Mouse (Mus musculus) midbrain, embryonic 11.5 days (tissue): ENCODE data around the gene Gpld1. TPM values are rescaled to one million over a fixed set of nuclear protein-coding genes. Genes with fewer than 3 reads are reported as not detected.
A peak's percentile ranks its signal among the peaks of the same experiment; 100 is the strongest.
"Not testable (repeated sequence)": the region's sequence is repeated elsewhere in the genome, so short reads cannot be mapped to it uniquely, and the experiment has no call there.

Experiments
- ATAC-seq: fragments of 200-750 bp; cut with Nextera tagmentation; 2 replicates; pipeline ENCODE4 v1.8.0; 2017; ENCODE audit warnings: moderate TSS enrichment, moderate library complexity; ENCODE audit not compliant: low FRiP score
- DNase-seq: peaks from one replicate; pipeline ENCODE4 v3.0.0; 2015; ENCODE audit warnings: low spot score; ENCODE audit errors: missing footprints
- H3K27ac ChIP-seq: fragments of 300-500 bp; sonication (generic); 2 replicates; pipeline ENCODE4 v1.5.1; 2014; ENCODE audit warnings: low read depth, low read length
- H3K27me3 ChIP-seq: fragments of 300-500 bp; sonication (generic); 2 replicates; pipeline ENCODE4 v1.6.1; 2014; ENCODE audit warnings: mild to moderate bottlenecking, low read length, moderate library complexity, mixed read lengths; ENCODE audit not compliant: control insufficient read depth, insufficient read depth
- H3K36me3 ChIP-seq: fragments of 300-500 bp; sonication (generic); 2 replicates; pipeline ENCODE4 v1.6.1; 2014; ENCODE audit warnings: mild to moderate bottlenecking, low read length, moderate library complexity, mixed read lengths; ENCODE audit not compliant: control insufficient read depth, insufficient read depth
- H3K4me1 ChIP-seq: fragments of 300-500 bp; sonication (generic); 2 replicates; pipeline ENCODE4 v1.6.1; 2014; ENCODE audit warnings: low read length; ENCODE audit not compliant: control insufficient read depth, insufficient read depth
- H3K4me2 ChIP-seq: fragments of 300-500 bp; sonication (generic); 2 replicates; pipeline ENCODE4 v1.6.1; 2014; ENCODE audit warnings: mild to moderate bottlenecking, moderate library complexity
- H3K4me3 ChIP-seq: fragments of 300-500 bp; sonication (generic); 2 replicates; pipeline ENCODE4 v1.5.1; 2014; ENCODE audit warnings: low read depth, low read length
- H3K9ac ChIP-seq: fragments of 300-500 bp; sonication (generic); 2 replicates; pipeline ENCODE4 v1.6.1; 2014; ENCODE audit warnings: low read length
- H3K9me3 ChIP-seq: fragments of 300-500 bp; sonication (generic); 2 replicates; pipeline ENCODE4 v1.6.1; 2016; ENCODE audit warnings: low read length; ENCODE audit not compliant: control insufficient read depth
- WGBS: fragments of 180-500 bp; shearing (Covaris S2); extraction: QIAGEN DNeasy Blood & Tissue Kit; methylation state at CpG from one replicate; pipeline ENCODE4 v1.1.7; 2014; 5-methylcytosine and 5-hydroxymethylcytosine counted together
- polyA plus RNA-seq: library from polyadenylated mRNA; unstranded; fragments of >200 nt; fragmentation: Nextera tagmentation; extraction: Ambion mirVana; gene quantifications from 2 replicates; pipeline ENCODE4 v1.2.1, GENCODE M21; 2014

Gene Gpld1
- polyA plus RNA-seq, 1 experiment from 2014 or later, result 0.23 TPM

- H3K4me2 ChIP-seq, result no peak overlapping the region
- ATAC-seq, result no peak
- no peaks in the 10 kb centered on the region for H3K9me3 ChIP-seq
- 93% methylated on average over 11 of the region's 11 CpGs for WGBS
- no peak overlapping the region for H3K27ac ChIP-seq
- H3K4me1 ChIP-seq, result no peaks in the 10 kb centered on the region
- no peaks in the 10 kb centered on the region for H3K36me3 ChIP-seq
- H3K27me3 ChIP-seq, result no peaks in the 10 kb centered on the region
- no peak overlapping the region for H3K4me3 ChIP-seq
- no peak for DNase-seq
- no peak overlapping the region for H3K9ac ChIP-seq
These were observed 15.7 kb downstream of the Gpld1 start for GRCm38 (mm10) chr13:24958671-24959070.

GRCm38 (mm10) chr13:24960084-24960483 lies 17.1 kb downstream of the Gpld1 start:
- DNase-seq (no peak), ATAC-seq (no peak)
- H3K27ac ChIP-seq, result no peak overlapping the region
- H3K36me3 ChIP-seq, result no peaks in the 10 kb centered on the region
- H3K9me3 ChIP-seq, result no peaks in the 10 kb centered on the region
- no peaks in the 10 kb centered on the region for H3K4me1 ChIP-seq
- H3K27me3 ChIP-seq, result no peaks in the 10 kb centered on the region
- no peak overlapping the region for H3K9ac ChIP-seq
- no peak overlapping the region for H3K4me2 ChIP-seq
- 85% methylated on average over 3 of the region's 3 CpGs for WGBS
- no peak overlapping the region for H3K4me3 ChIP-seq

- no peaks in the 10 kb centered on the region for H3K36me3 ChIP-seq
- H3K4me1 ChIP-seq, result no peaks in the 10 kb centered on the region
- WGBS, result 86% methylated on average over 8 of the region's 8 CpGs
- no peak overlapping the region for H3K27ac ChIP-seq
- H3K4me3 ChIP-seq, result no peak overlapping the region
- ATAC-seq, result no peak
- no peak overlapping the region for H3K9ac ChIP-seq
- no peaks in the 10 kb centered on the region for H3K27me3 ChIP-seq
- H3K4me2 ChIP-seq, result no peak overlapping the region
- H3K9me3 ChIP-seq, result no peaks in the 10 kb centered on the region
- DNase-seq, result no peak
These were observed 19.2 kb downstream of the Gpld1 start for GRCm38 (mm10) chr13:24962119-24962518.

- ATAC-seq (no peak), DNase-seq (no peak)
- Histone ChIP-seq H3K4me3 (0 out of 2 replicates have a peak overlapping the region, but pooled peaks have one; percentile 9), H3K27ac (no peak overlapping the region), H3K9me3 (no peaks in the 10 kb centered on the region), H3K27me3 (no peaks in the 10 kb centered on the region), H3K4me1 (no peaks in the 10 kb centered on the region), H3K9ac (peak overlapping the region; percentile 30), H3K4me2 (peak overlapping the region; percentile 37), H3K36me3 (no peaks in the 10 kb centered on the region)
- WGBS, result 27% methylated on average over 15 of the region's 15 CpGs
These were observed 22.3 kb downstream of the Gpld1 start for GRCm38 (mm10) chr13:24965130-24965845.

GRCm38 (mm10) chr13:24965846-24966201 lies 22.9 kb downstream of the Gpld1 start:
- Histone ChIP-seq H3K4me3 (0 out of 2 replicates have a peak overlapping the region, but pooled peaks have one; percentile 9), H3K4me1 (no peaks in the 10 kb centered on the region), H3K9ac (peak overlapping the region; percentile 30), H3K4me2 (peak overlapping the region; percentile 37), H3K36me3 (no peaks in the 10 kb centered on the region), H3K9me3 (no peaks in the 10 kb centered on the region), H3K27me3 (no peaks in the 10 kb centered on the region), H3K27ac (no peak overlapping the region)
- no peak for DNase-seq
- ATAC-seq, result no peak
- 40% methylated on average over 5 of the region's 5 CpGs for WGBS

- H3K4me1 ChIP-seq, ATAC-seq, H3K9me3 ChIP-seq, H3K4me3 ChIP-seq, H3K27me3 ChIP-seq, H3K36me3 ChIP-seq, H3K9ac ChIP-seq, DNase-seq, H3K27ac ChIP-seq, H3K4me2 ChIP-seq: not testable (repeated sequence)
- WGBS, result 85% methylated on average over 3 of the region's 3 CpGs
These were observed 28.8 kb downstream of the Gpld1 start for GRCm38 (mm10) chr13:24971776-24972175.

GRCm38 (mm10) chr13:24976384-24976783 lies 33.4 kb downstream of the Gpld1 start:
- ATAC-seq, result no peak
- Histone ChIP-seq H3K4me2 (no peak overlapping the region), H3K27me3 (no peaks in the 10 kb centered on the region), H3K9me3 (no peaks in the 10 kb centered on the region), H3K36me3 (no peaks in the 10 kb centered on the region), H3K4me1 (no peaks in the 10 kb centered on the region), H3K27ac (no peak overlapping the region), H3K4me3 (no peak overlapping the region), H3K9ac (no peak overlapping the region)
- 80% methylated on average over 4 of the region's 4 CpGs for WGBS
- no peak for DNase-seq

- Histone ChIP-seq H3K9ac (no peak overlapping the region), H3K4me1 (no peaks in the 10 kb centered on the region), H3K27me3 (no peaks in the 10 kb centered on the region), H3K36me3 (no peaks in the 10 kb centered on the region), H3K9me3 (no peaks in the 10 kb centered on the region), H3K4me3 (no peak overlapping the region), H3K4me2 (no peak overlapping the region), H3K27ac (no peak overlapping the region)
- no peak for ATAC-seq
- 81% methylated on average over 5 of the region's 5 CpGs for WGBS
- DNase-seq, result no peak
These were observed 34.9 kb downstream of the Gpld1 start for GRCm38 (mm10) chr13:24977820-24978342.

GRCm38 (mm10) chr13:24981031-24981430 lies 38.1 kb downstream of the Gpld1 start:
- Histone ChIP-seq H3K27me3 (no peaks in the 10 kb centered on the region), H3K4me2 (no peak overlapping the region), H3K36me3 (no peaks in the 10 kb centered on the region), H3K9me3 (no peaks in the 10 kb centered on the region), H3K9ac (no peak overlapping the region), H3K4me1 (no peaks in the 10 kb centered on the region), H3K27ac (no peak overlapping the region), H3K4me3 (no peak overlapping the region)
- ATAC-seq, result no peak
- WGBS, result 91% methylated on average over 6 of the region's 6 CpGs
- DNase-seq, result no peak
